Mouse (Mus musculus) adrenal gland, postnatal 4 days (tissue): ENCODE measurements around the gene Krt83. TPM values are rescaled to one million over a fixed set of nuclear protein-coding genes. Genes with fewer than 3 reads are reported as not detected.

Experiments used
- DNase-seq, 2 experiments: peaks; one replicate each; pipeline ENCODE4 v3.0.0; 2021 to 2022; ENCODE audit warnings: low spot score in 2 of 2, mixed read lengths in 2 of 2
- total RNA-seq, 2 experiments: library from RNA; stranded (reverse); gene quantifications; 2 replicates each; pipeline ENCODE4 v1.2.3; 2021

The Krt83 gene
- total RNA-seq, 2 experiments from 2014 or later, result not detected

DNA sequence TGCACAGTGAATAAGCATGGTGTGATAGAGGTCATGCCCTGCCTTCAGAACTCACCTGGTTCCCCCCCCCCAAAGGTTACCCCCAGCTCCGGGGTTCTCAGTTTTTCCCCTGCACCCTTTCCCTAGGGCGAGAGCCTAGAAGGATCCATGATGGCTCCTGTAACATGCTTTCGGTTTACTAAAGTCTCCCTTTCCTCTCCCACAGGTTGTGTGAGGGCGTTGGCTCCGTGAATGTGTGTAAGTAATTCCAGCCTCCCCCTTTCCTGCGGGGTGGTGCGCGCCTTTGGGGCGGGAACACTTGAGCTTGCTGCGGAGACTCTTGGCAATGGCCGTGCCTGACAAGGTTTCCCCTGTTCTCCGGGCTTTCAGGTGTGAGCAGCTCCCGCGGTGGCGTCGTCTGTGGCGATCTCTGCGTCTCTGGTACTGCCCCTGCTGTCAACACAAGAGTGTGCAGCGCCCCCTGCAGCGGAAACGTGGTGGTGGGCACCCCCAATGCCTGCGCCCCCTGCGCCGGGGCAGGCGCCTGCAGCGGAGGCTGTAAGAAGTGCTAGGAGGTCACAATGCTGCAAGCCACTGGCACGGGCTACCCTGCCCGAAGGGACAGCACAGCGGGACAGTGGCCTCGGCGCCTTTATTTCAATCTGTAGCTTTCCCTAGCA, 12.2 kb downstream of the Krt83 start:
- DNase-seq, result peak in 1 of 2 experiments; percentile 13

DNA sequence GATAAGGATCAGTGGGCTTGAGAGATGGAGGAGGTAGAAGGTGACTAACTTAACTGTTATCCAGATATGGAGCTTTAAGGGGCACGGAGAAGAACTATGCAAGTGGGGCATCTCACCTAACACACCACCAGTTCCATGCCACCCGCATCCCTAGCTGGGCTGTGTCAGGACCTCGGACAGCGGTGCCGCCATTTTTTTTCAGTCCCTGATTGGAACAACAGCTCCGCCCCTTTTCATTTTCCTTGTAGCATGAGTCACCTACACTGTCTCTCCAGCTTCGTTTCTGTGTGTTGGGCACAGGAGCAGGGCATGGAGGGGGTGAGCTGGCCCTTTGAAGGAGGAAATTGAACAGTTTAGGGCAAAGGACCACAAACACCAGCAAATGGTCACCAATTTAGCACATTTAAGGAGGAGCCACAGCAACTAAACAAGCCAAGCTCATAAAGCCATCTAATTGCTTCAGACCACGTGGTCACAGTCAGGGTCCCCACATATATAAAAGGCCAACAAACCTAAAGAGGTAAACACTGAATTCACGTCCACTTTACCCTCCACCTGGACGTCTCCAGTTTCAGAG, 18.3 kb downstream of the Krt83 start, which contains the start of gene Krt86:
Gene Krt86, plus strand, starts transcription at position 527 of the 577 bp plus-strand sequence.
- DNase-seq, result peak; percentile 18 to 22

DNA sequence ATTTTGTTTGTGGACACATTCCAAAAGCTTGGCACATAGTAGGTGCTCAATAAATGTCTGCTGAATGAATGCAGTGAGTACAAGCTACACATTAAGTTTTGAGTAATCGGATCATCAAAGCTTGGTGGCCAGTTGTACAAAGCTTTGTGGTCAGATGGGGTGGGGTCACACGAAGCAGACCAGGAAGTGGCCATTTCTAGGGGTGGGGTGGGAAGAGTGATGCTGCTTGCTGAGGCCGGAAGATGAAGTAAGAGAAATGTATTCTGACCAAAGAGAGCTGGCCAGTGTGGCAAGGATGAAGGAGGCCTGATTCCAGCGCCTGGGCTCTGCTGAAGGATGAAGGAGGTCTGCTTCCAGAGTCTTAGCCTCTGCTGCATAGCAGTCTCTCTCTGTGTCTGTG, 22.2 kb downstream of the Krt83 start:
- DNase-seq, result no peak

GRCm38 (mm10) chr15:101463651-101464050, 27.7 kb downstream of the Krt83 start, which contains the start of gene Krt81:
Krt81 (minus strand) TSS chr15:101463751.
- DNase-seq, result no peak

DNA sequence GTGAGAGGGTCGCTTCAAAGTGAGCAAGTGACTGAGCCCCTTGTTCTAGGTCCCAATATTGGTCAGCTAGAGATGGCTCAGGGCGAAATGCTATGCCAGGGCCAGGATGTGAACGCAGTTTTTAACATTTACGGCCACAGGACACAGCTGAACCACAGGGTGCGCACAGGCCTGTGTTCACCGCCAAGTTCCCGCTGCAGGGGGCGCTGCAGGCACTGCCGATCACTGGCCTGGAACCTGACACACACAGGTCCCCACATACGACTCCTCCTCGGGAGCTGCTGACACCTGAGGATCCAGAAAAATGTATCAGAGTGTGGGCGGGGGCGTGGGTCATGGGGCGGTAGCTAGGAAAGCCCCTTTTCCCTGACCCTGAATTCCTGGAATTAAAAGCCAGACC, 32.0 kb downstream of the Krt83 start:
- DNase-seq, result no peak

DNA sequence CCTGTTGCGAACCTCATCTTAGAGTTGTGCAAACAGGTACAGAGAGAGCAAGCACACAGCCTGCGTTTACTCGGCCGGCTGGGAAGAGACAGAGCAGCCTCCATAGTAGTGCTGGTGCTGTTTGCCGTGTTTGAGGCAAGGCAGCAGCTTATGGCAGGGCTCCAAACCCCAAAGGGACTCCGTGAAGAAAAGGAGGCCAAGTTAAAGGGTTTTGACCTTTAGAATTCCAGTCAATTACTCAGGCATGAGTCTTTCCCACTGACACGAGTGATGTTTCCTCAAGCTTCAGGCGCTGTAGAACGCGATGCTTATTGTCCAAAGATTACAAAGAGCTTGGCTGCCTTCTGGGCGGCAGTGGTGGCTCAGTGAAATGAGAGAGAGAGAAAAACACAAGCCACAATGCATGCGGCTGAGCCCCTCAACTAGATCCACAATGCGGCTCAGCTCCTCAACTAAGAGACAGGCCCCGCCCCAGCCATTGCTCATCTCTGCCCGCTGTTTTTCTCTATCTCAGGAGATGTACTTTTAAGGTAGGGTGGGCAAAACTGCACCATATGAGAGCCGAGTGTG, 32.9 kb downstream of the Krt83 start:
- DNase-seq, result no peak

- DNase-seq, result no peak
Measured at GRCm38 (mm10) chr15:101455891-101456290, 35.4 kb downstream of the Krt83 start.

DNA sequence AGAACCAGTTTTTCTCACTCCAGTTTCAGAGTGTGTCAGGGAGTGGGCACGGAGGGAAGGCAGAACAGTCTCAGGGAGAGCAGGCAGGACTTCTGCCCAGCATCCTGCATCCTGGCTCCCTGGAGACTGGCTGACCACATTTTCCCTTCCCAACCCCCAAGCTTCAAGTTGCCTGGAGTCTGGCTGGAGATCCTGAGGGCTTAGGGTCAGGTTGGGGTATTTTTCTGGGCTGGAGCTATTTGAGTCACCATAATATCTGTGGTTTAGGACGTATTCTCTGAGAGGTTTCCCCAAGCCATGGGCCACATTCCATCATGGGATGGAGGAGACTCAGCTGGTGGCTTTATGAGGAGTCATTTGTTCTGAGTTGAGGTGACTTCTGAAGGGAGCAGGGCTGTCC, 36.0 kb downstream of the Krt83 start:
- DNase-seq, result no peak

DNA sequence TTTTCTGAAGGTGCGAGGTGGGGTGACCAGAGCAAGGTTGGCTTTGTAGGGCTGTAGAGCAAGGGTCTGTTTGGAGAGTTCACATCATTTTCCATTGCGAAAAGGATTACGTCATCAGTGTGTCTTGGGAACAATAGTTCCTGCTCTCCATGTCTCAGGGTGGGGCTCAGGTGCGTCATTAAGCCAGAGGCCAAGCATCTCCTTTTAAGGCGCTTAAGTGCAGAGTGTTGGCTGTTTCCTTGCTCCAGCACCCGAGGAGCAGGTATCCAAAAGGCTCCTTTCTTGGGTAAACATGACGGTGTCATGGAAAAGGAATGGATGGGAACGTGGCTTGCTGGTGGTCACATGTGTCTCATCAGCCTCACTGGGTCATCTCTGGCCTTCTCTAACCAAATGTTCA, 36.5 kb downstream of the Krt83 start:
- no peak for DNase-seq

- DNase-seq, result peak; percentile 54 to 59
Measured at GRCm38 (mm10) chr15:101453093-101453736, 38.1 kb downstream of the Krt83 start.

GRCm38 (mm10) chr15:101447444-101447843, 43.9 kb downstream of the Krt83 start, which contains the start of gene Krt88:
Krt88 (plus strand) TSS chr15:101447744.
- DNase-seq, result no peak

DNA sequence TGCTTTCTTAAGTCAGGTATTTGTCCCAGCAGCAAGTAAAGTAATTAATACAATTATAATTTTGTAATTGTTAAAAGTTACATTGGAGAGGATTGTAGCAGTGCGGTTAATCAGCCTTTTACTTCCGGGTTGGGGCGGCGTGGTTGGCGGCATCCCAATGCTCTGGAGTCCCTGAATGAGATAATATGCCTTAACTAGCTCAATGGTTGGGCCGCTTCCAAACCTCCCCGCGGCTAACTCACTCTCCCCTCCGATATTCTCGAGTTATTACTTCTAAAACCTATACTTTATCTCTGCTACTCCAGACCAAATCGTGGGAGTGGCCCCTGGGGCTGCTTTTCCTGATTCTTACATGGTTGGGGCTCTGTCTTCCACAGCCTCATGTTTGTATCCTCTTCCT, 44.7 kb downstream of the Krt83 start:
- no peak for DNase-seq

GRCm38 (mm10) chr15:101440837-101441236, 50.5 kb downstream of the Krt83 start:
- no peak for DNase-seq

DNA sequence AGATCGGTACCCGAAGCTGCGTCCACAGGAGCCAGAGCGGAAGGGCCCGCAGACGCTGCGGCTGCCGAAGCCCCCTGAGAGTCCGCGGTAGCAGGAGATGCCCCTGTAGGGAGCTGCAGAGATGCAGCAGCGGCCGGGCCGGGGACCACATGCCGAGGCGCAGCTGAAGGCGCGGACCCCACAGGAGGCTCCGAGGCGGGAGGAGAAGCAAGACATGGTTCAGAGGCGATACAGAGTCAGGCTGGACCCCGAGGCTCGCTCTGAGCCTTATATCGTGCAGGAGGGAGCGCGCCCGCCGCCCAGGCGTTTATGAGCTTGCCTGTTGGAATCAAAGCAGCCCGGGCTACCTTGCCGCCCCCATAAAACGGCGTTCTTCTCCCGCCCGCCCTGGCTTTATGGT, 52.8 kb downstream of the Krt83 start, which contains the start of gene Krt87:
Gene Krt87, minus strand, starts transcription at position 250 of the 400 bp plus-strand sequence.
- DNase-seq, result no peak

DNA sequence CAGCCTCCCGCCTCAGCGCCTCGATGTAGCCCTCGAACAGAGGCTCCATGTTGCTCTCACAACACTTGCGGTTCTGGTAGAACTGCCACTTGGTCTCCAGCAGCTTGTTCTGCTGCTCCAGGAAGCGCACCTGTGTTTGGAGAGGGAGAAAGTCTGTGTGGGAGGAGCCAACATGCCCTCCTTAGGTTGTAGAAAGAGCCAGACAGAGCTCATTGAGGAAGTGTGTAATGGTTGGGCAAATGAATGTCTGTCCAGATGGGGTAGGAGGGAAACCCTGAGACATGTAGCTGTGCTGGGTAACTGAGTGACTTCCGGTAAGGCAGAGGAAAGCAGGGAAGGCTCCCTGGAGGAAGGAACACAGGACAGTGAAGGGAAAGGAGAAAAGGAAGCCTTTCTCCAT, 54.7 kb downstream of the Krt83 start:
- no peak for DNase-seq

Other genes starting within 250 kb of the Krt83 start
- gene Nr4a1, start 237.2 kb downstream of the Krt83 start, total RNA-seq, result 10 to 100 TPM; 64.5 to 79.0 TPM
- gene Atg101, start 207.2 kb downstream of the Krt83 start, total RNA-seq, result 10 to 100 TPM; 37.8 to 38.9 TPM
- gene 6030408B16Rik, start 198.3 kb downstream of the Krt83 start, total RNA-seq, result 1 to 10 TPM; 2.6 to 3.4 TPM
- 1 to 10 TPM in 1 of 2 experiments, under 1 TPM in 1; 0.45 to 1.1 TPM for gene Krt80, start 121.3 kb downstream of the Krt83 start, total RNA-seq
- gene Krt7, start 80.5 kb downstream of the Krt83 start, total RNA-seq, result 10 to 100 TPM in 1 of 2 experiments, 1 to 10 TPM in 1; 4.1 to 12.3 TPM
- gene Krt87, start 52.7 kb downstream of the Krt83 start, total RNA-seq, result not detected
- gene Krt88, start 43.8 kb downstream of the Krt83 start, total RNA-seq, result not detected
- not detected for gene Krt81, start 27.8 kb downstream of the Krt83 start, total RNA-seq
- not detected for gene Krt86, start 18.0 kb downstream of the Krt83 start, total RNA-seq
- gene Gm49425, start 25.7 kb upstream of the Krt83 start, total RNA-seq, result not detected
- gene Krt84, start 41.3 kb upstream of the Krt83 start, total RNA-seq, result not detected
- gene Krt82, start 59.2 kb upstream of the Krt83 start, total RNA-seq, result not detected
- gene Krt90, start 71.4 kb upstream of the Krt83 start, total RNA-seq, result under 1 TPM; 0.31 to 0.34 TPM
- gene Krt75, start 82.4 kb upstream of the Krt83 start, total RNA-seq, result not detected
- not detected for gene Gm5414, start 136.7 kb upstream of the Krt83 start, total RNA-seq
- not detected for gene Gm5478, start 155.9 kb upstream of the Krt83 start, total RNA-seq
- not detected for gene Krt6b, start 188.8 kb upstream of the Krt83 start, total RNA-seq
- gene Krt6a, start 202.8 kb upstream of the Krt83 start, total RNA-seq, result not detected
- not detected for gene Krt5, start 221.4 kb upstream of the Krt83 start, total RNA-seq